Mouse (Mus musculus) embryonic facial prominence, embryonic 12.5 days (tissue): ENCODE measurements at regions not wholly inside any gene's neighbourhood (a gene's known extent, or its start where the extent isn't known, plus 50 kb on each side); places are given as distances from the start of the nearest gene placed in this dataset.

Source experiments
- ATAC-seq: fragments of 200-750 bp; cut with Nextera tagmentation; 2 replicates; pipeline ENCODE4 v1.8.0; 2017; ENCODE audit not compliant: insufficient number of reproducible peaks, insufficient read depth, low FRiP score, low TSS enrichment
- H3K27ac ChIP-seq: fragments of 300-500 bp; sonication (generic); 2 replicates; pipeline ENCODE4 v1.5.1; 2016; ENCODE audit warnings: mild to moderate bottlenecking
- H3K27me3 ChIP-seq: fragments of 300-500 bp; sonication (generic); 2 replicates; pipeline ENCODE4 v1.6.1; 2016; ENCODE audit warnings: mild to moderate bottlenecking, moderate library complexity
- H3K36me3 ChIP-seq: fragments of 300-500 bp; sonication (generic); 2 replicates; pipeline ENCODE4 v1.6.1; 2016; ENCODE audit warnings: mild to moderate bottlenecking
- H3K4me1 ChIP-seq: fragments of 300-500 bp; sonication (generic); 2 replicates; pipeline ENCODE4 v1.6.1; 2016
- H3K4me2 ChIP-seq: fragments of 300-500 bp; sonication (generic); replicated peaks from 2 replicates; pipeline ENCODE4 v1.6.1; 2016; ENCODE audit warnings: mild to moderate bottlenecking, moderate library complexity
- H3K4me3 ChIP-seq: fragments of 300-500 bp; sonication (generic); 2 replicates; pipeline ENCODE4 v1.5.1; 2016; ENCODE audit warnings: mild to moderate bottlenecking
- H3K9ac ChIP-seq: fragments of 300-500 bp; sonication (generic); 2 replicates; pipeline ENCODE4 v1.6.1; 2016; ENCODE audit warnings: mild to moderate bottlenecking, moderate library complexity
- H3K9me3 ChIP-seq: fragments of 300-500 bp; sonication (generic); 2 replicates; pipeline ENCODE4 v1.6.1; 2016; ENCODE audit warnings: mild to moderate bottlenecking, moderate library complexity
- WGBS: fragments of 180-500 bp; shearing (Covaris S2); methylation state at CpG from one replicate; pipeline ENCODE4 v1.1.7; 2016; 5-methylcytosine and 5-hydroxymethylcytosine counted together

DNA sequence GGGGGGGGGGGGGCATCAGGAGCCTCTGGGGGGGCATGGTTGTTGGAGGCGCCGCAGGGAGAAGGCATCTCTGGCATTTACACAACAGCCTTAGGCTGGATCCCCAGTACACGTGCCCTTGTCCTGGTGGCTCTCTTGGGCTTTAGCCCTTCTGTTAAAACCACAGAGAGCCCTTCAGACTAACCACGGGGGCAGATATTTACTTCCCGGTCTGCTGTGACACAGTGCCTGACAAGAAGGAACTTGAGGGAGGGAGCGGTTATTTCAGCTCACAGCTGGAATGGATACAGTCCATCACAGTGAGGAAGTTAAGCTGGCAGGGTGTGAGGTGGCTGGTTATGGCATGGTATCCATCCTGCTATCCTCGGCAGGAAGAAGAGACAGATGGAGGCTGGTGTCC lies 71.0 kb upstream of the Gm11733 start:
- H3K4me3 ChIP-seq = no peak overlapping the region
- no peaks in the 10 kb centered on the region for H3K9me3 ChIP-seq
- no peak overlapping the region for H3K27ac ChIP-seq
- no peak for ATAC-seq
- peaks cover 11% of the 10 kb centered on the region for H3K27me3 ChIP-seq
- H3K4me1 ChIP-seq = peaks cover 60% of the 10 kb centered on the region
- H3K36me3 ChIP-seq = no peaks in the 10 kb centered on the region
- 23% methylated on average over 7 of the region's 7 CpGs for WGBS
- no peak overlapping the region for H3K9ac ChIP-seq
- no peak overlapping the region for H3K4me2 ChIP-seq

DNA sequence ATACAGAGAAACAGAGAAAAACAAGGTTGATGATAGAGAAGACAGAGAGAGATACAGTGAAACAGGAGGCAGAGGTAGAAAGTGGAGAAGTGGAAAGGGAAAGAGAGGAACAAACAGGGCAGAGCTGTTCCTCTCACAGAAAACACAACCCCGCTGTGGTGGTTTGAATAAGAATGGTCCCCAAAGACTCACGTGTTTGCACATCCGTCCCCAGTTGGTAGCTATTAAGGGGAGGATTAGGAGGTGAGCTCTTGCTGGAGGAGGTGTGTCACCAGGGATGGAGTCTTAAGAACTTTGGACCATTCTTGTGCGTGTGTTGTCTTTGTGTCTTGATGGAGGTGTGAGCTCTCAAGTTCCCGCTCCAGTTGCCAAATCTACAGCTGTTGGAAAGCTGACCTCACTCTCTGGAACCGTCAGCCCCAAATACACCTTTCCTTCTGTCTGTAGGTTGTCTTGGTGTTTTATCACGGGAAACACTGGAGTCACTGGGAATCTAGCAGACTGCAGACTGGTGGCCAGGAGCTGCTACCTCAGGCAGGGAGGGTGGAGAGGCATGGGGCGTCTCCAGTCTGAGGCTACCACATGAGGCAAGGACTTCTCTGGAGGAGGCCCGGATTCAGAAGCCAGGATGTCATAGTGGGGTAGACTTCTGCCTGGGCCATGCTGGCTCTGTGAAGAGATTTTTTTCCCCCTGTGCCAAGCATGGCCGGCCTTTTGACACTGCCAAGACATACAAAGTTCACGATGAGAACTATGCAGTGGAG lies 70.0 kb upstream of the Gm11733 start:
- no peak overlapping the region for H3K4me3 ChIP-seq
- H3K4me1 ChIP-seq = peaks cover 59% of the 10 kb centered on the region

DNA sequence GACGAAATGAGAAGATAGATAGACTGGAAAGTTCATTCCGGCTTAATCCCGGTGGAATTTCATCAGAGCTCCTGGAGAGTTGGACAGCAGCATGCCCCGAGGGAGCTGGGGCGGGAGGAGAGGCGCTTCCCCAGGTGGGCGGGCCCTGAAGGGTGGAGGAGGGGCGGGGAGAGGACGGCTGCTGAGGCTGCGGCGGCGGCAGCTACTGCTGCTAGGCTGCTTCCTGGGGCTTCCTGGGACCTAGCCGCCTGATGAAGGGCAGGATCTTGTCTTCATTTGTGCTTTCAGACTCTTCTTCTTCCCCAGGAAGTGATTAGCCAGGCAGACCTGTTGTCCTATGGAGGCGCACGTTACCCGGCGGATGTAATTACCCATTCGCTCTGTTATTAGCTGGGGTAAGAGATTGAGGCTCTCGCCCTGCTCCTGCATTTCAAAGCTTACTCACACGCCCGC lies 69.3 kb upstream of the Gm11733 start:
- peak overlapping the region; percentile 20 for H3K4me3 ChIP-seq
- no peaks in the 10 kb centered on the region for H3K9me3 ChIP-seq
- H3K27ac ChIP-seq = no peak overlapping the region
- ATAC-seq = no peak
- H3K4me1 ChIP-seq = peaks cover 60% of the 10 kb centered on the region
- peak overlapping the region; percentile 50 for H3K4me2 ChIP-seq
- H3K27me3 ChIP-seq = peaks cover 6% of the 10 kb centered on the region
- no peak overlapping the region for H3K9ac ChIP-seq
- no peaks in the 10 kb centered on the region for H3K36me3 ChIP-seq
- under 1% methylated on average over 20 of the region's 21 CpGs for WGBS

More for the DNA sequence above, 70.0 kb upstream of the Gm11733 start:
- Histone ChIP-seq H3K27me3 (peaks cover 9% of the 10 kb centered on the region), H3K36me3 (no peaks in the 10 kb centered on the region), H3K4me2 (peak overlapping the region; percentile 50; the same call in 1 of the 2 replicates), H3K9me3 (no peaks in the 10 kb centered on the region), H3K9ac (no peak overlapping the region), H3K27ac (no peak overlapping the region)
- ATAC-seq = no peak
- 12% methylated on average over 11 of the region's 11 CpGs for WGBS

DNA sequence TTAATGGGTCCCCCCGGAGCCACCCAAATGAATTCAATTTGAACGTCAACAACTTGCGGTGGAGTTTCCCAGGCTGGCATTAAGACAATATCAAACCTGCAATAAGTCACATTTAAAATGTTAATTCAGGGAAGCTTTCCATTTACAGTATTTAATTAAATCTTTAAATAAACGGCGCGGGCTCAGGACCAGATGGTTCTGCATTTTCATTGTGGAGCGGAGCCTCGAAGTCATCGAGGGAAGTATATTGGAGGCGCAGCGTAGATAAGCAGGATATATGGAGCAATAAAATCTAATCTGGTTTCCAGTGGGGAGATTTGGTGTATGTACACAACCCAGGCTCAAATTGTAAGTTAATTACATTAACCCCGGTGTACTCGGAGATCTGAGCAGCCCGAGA lies 68.7 kb upstream of the Gm11733 start:
- no peaks in the 10 kb centered on the region for H3K36me3 ChIP-seq
- H3K9me3 ChIP-seq = no peaks in the 10 kb centered on the region
- peaks cover 58% of the 10 kb centered on the region for H3K4me1 ChIP-seq
- H3K9ac ChIP-seq = no peak overlapping the region
- H3K27ac ChIP-seq = no peak overlapping the region
- peaks cover 6% of the 10 kb centered on the region for H3K27me3 ChIP-seq
- no peak for ATAC-seq
- H3K4me3 ChIP-seq = peak overlapping the region; percentile 20; the same call in 1 of the 2 replicates
- peak overlapping the region; percentile 50 for H3K4me2 ChIP-seq
- WGBS = 1% methylated on average over 14 of the region's 14 CpGs

DNA sequence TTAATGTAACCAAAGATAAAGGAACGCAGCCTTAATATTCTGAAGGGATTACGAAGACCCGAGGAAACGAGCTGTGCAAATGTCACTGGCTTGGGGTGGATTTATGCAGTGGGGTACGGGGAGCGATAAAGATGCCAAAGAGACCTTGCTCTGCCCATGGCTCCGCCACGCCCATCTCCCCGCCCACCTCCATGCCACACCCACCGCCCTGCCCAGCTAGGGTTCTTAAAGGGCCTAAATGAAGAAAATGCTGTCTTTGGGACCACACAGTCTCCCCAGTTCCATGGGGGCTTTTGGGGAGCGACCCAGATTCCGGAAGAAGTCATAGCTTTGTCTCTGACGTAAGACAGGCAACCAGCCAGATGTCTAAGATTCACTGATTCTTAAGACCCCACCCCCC lies 68.2 kb upstream of the Gm11733 start:
- no peaks in the 10 kb centered on the region for H3K36me3 ChIP-seq
- H3K4me2 ChIP-seq = peak overlapping the region; percentile 50
- ATAC-seq = no peak
- H3K4me1 ChIP-seq = peaks cover 58% of the 10 kb centered on the region
- H3K27ac ChIP-seq = no peak overlapping the region
- 6% methylated on average over 13 of the region's 13 CpGs for WGBS
- peaks cover 6% of the 10 kb centered on the region for H3K27me3 ChIP-seq
- no peak overlapping the region for H3K9ac ChIP-seq
- no peaks in the 10 kb centered on the region for H3K9me3 ChIP-seq
- no peak overlapping the region for H3K4me3 ChIP-seq

DNA sequence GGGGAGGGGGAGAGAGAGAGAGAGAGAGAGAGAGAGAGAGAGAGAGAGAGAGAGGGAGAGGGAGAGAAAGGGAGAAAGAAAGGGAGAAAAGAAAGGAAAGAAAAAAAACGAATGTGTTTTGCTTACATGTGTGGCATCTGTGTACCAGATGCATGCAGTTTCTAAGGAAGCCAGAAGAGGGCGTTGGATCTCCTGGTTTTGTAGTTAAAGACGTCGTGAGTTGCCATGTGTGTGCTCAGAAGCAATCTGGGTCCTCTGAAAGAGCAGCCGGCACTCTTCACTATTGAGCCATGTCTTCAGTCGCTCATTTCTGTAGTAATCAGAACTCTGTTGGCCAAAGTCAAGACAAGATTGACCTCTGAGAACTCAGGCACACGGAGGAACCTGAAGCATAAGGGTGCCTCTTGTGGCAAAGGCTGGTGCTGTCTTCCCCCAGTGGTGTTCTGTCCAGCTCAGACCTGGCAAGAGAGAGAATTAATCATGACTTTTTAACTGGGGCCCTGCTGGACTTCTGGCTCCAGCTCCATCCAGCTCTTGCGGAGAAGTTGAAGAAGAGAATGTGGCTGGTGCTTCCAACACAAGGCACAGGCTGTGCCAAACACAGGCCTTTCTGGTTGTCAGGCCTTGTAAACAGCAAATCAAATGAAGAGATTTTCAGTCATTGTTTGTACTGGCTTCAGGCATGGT lies 67.0 kb upstream of the Gm11733 start:
- ATAC-seq = no peak
- Histone ChIP-seq H3K27ac (peak overlapping the region; percentile 76; the same call in 1 of the 2 replicates), H3K36me3 (no peaks in the 10 kb centered on the region), H3K4me2 (no peak overlapping the region), H3K4me1 (peaks cover 63% of the 10 kb centered on the region), H3K27me3 (peaks cover 6% of the 10 kb centered on the region), H3K4me3 (no peak overlapping the region), H3K9me3 (no peaks in the 10 kb centered on the region), H3K9ac (no peak overlapping the region)
- 63% methylated on average over 8 of the region's 8 CpGs for WGBS

DNA sequence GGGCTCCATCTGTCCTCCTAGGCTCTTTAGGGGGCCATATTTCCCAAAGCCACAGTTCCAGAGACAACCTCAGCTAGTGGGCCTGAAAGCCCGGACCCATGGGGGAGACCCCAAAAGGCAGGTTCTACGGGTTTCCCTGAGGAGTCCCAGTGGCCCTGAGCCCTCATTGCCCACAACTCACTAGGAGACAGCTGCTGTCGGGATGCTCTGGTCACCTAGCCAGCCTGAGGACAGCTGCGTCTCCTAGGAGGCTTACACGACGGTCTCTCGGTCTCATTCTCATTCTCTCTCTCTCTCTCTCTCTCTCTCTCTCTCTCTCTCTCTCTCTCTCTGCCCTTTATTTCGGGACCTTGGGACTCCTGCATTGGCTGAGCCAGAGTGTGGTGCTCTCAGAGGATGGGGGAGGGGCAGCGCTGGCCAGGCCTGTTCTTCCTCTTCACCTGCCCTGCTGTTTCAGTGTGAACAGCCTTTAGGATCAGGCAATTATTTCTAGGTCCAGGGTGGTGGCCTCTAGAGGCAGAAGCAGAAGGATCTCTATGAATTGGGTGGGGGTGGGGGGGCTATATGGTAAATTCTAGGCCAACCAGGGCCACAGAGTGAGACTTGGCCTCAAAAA lies 66.1 kb upstream of the Gm11733 start:
- H3K9ac ChIP-seq = no peak overlapping the region
- no peak overlapping the region for H3K4me3 ChIP-seq
- H3K4me1 ChIP-seq = peaks cover 62% of the 10 kb centered on the region
- H3K36me3 ChIP-seq = no peaks in the 10 kb centered on the region
- H3K27me3 ChIP-seq = peaks cover 6% of the 10 kb centered on the region
- H3K4me2 ChIP-seq = no peak overlapping the region
- no peaks in the 10 kb centered on the region for H3K9me3 ChIP-seq
- peak overlapping the region; percentile 76 for H3K27ac ChIP-seq
- no peak for ATAC-seq
- WGBS = 45% methylated on average over 9 of the region's 9 CpGs

DNA sequence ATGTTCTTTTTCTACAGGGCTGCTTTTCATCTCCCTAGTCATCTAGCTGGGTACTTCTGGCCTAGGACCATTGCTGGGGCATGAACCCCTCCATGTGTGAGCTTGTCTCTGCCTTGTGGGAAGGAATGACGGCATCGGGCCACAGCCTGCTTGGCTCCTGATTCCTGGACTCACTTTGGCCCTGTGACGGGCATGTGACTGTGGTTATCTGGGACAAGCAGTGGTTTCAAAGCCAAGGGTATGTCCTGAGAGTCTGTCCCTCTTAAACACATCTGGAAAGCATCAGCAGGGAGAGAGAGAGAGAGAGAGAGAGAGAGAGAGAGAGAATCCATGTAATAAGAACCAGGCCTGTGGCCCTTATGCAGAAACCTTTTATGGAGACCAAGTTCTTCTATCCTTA lies 65.2 kb upstream of the Gm11733 start:
- no peaks in the 10 kb centered on the region for H3K27me3 ChIP-seq
- no peaks in the 10 kb centered on the region for H3K9me3 ChIP-seq
- H3K36me3 ChIP-seq = no peaks in the 10 kb centered on the region
- peak overlapping the region; percentile 76 for H3K27ac ChIP-seq
- no peak overlapping the region for H3K9ac ChIP-seq
- 32% methylated on average over 3 of the region's 3 CpGs for WGBS
- no peak overlapping the region for H3K4me2 ChIP-seq
- peaks cover 53% of the 10 kb centered on the region for H3K4me1 ChIP-seq
- no peak for ATAC-seq
- H3K4me3 ChIP-seq = no peak overlapping the region

DNA sequence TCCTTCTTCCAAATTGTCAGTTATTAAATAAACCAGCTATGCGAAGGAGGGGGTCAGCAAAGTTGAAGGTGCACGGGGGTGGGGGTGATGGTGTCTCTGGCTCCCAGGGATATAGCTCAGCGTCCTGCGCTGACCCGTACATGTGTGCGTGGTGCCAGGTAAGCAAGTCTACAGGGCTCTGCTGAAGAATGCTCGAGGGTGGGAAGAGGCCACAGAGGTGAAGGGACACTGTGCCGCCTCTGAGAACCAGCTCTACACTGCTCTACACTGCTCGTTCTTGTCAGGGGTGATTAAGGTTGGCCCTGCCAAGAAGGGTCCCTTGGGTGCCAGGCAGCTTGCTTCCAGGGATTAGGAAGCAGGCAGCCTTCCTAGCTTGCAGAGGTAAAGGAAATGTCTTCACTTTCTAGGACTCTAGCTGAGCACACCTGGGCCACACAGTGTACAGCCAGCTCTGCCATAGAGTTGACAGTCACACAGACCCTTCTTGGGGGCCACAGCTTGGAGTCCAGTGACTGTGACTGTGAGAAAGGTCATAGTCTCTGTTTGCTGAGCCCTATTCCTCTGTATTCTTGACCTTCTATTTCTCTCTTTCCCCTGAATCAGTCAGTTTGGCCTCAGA lies 64.7 kb upstream of the Gm11733 start:
- Histone ChIP-seq H3K27me3 (no peaks in the 10 kb centered on the region), H3K4me3 (no peak overlapping the region)

DNA sequence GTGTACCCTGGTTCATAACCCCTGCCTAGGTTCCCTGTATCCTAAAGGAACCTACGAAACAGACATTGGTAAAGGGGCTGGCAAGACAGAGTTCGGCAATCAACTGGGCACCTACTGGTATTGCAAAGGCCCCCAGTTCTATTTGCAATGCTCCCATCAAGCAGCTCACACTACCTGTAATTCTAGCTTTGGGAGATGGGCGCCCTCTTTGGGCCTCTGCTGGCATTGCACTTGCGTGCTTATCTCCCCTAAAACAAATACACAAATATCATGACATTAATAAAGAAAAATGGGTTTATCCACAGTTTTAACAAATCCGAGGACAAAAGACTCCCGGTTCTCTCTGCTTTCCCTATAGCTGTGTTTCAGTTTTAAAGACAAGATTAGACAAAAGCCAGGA lies 61.5 kb upstream of the Gm11733 start:
- Histone ChIP-seq H3K27me3 (no peaks in the 10 kb centered on the region), H3K36me3 (no peaks in the 10 kb centered on the region), H3K9ac (no peak overlapping the region), H3K27ac (no peak overlapping the region), H3K4me3 (no peak overlapping the region), H3K4me2 (no peak overlapping the region), H3K9me3 (no peaks in the 10 kb centered on the region), H3K4me1 (peaks cover 41% of the 10 kb centered on the region)
- 87% methylated on average over 6 of the region's 6 CpGs for WGBS
- ATAC-seq = no peak

More for the DNA sequence above, 64.7 kb upstream of the Gm11733 start:
- no peak overlapping the region for H3K9ac ChIP-seq
- 0 out of 2 replicates have a peak, but pooled peaks have one; percentile 9 for ATAC-seq
- WGBS = 25% methylated on average over 9 of the region's 9 CpGs
- H3K9me3 ChIP-seq = no peaks in the 10 kb centered on the region
- no peaks in the 10 kb centered on the region for H3K36me3 ChIP-seq
- H3K4me1 ChIP-seq = peaks cover 48% of the 10 kb centered on the region
- no peak overlapping the region for H3K4me2 ChIP-seq
- H3K27ac ChIP-seq = peak overlapping the region; percentile 79

DNA sequence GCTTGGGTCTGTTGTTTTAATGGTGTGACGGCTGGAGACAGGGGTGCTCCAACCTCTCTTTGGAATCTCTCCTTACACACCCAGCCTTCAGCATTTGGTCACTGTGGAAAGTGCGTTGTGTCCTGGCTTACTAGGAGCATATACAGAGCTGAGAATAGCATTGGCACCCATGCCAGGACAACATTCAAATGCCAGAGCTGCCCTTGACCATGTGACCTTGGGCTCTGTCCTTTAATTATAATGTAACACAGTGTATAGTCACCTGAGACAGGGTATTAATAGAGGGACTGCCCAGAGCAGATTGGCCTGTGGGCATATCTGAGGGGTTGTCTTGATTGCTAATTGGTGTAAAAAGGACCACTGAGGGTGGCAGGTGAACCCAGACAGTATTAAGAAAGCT lies 60.7 kb upstream of the Gm11733 start:
- H3K4me1 ChIP-seq = peaks cover 41% of the 10 kb centered on the region
- 96% methylated on average over 2 of the region's 2 CpGs for WGBS
- ATAC-seq = no peak

More for the DNA sequence above, 60.7 kb upstream of the Gm11733 start:
- H3K27ac ChIP-seq = no peak overlapping the region
- no peak overlapping the region for H3K4me3 ChIP-seq
- no peak overlapping the region for H3K9ac ChIP-seq
- no peaks in the 10 kb centered on the region for H3K36me3 ChIP-seq
- no peak overlapping the region for H3K4me2 ChIP-seq
- H3K27me3 ChIP-seq = no peaks in the 10 kb centered on the region
- no peaks in the 10 kb centered on the region for H3K9me3 ChIP-seq
